Mouse (Mus musculus) G1E (cell line): ENCODE results near the gene Capn11.
A peak's percentile ranks its signal among the peaks of the same experiment; 100 is the strongest.

ENCODE experiments used
- CTCF ChIP-seq: IDR thresholded peaks from 2 replicates; pipeline ENCODE4 v1.5.1; 2012; ENCODE audit warnings: low read depth, low read length, inconsistent platforms, mixed read lengths
- POLR2AphosphoS5 ChIP-seq: IDR thresholded peaks from 2 replicates; pipeline ENCODE4 v1.6.1; 2012; ENCODE audit warnings: low read depth, low read length, inconsistent platforms; ENCODE audit not compliant: insufficient replicate concordance

DNA sequence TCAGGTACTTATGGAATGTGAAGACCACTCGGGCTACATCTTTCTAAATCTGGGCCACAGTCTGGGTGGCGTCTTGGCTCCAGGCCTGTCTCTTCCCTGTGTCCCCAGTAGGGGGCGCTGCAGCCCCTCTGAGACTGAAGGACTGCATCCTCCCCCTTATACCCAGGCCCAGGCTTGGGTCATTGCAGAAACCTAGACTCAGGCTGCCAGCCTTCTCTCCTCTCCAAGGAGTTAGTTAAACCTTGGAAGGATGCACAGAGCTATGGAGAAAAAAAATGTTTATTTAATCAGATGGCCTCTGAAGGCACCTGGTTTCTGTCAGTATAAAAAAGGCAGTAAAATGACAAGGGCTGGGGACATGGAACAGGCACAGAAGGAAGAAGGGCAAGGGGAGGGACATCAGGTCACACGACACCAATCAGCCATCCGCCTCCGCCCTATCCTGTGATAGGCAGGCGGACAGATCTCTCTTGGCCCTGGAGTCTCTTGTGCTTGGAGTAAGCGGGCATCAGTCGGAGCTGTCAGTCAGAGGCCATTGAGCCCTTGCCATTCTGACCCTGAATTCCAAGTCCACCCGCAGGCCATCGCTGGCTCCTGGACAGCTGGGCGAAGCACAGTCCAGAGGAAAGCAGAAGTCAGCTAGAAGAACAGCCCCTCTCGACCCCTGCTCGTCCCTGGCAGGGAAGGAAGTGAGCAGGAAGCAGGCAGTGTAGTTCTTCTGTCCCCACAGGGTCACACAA is 74.0 kb downstream of the Capn11 start:
- TF ChIP-seq CTCF (peak; percentile 84), POLR2AphosphoS5 (no peak)
